Mouse (Mus musculus): ENCODE measurements around the gene Cep78. TPM values are rescaled to one million over a fixed set of nuclear protein-coding genes. Genes with fewer than 3 reads are reported as not detected.
"Not testable (repeated sequence)": the region's sequence is repeated elsewhere in the genome, so short reads cannot be mapped to it uniquely, and the experiment has no call there.

Cep78 gene
- 25.4 and 27.4 TPM in 2 replicates for polyA plus RNA-seq (2015; fragmentation: Nextera tagmentation; extraction: Ambion mirVana)

- under 1% methylated on average over 85 of the region's 88 CpGs for WGBS
- H3K9me3 ChIP-seq (ENCODE audit: low read length) = no peaks in the 10 kb centered on the region
- peak within 1 kb of the TSS; percentile 79 for H3K4me3 ChIP-seq (ENCODE audit: low read length)
Observed at GRCm38 (mm10) chr19:15984449-15985171, at the start of gene Cep78. Cep78 (minus strand) TSS chr19:15984989.

GRCm38 (mm10) chr19:16031276-16031675, 46.5 kb upstream of the Cep78 start:
- Histone ChIP-seq H3K4me1 (ENCODE audit: insufficient read depth, low read length) (no peaks in the 10 kb centered on the region), H3K27ac (ENCODE audit: low read length) (no peak overlapping the region), H3K27me3 (ENCODE audit: insufficient read depth, low read length) (no peaks in the 10 kb centered on the region), H3K4me2 (replicated peaks; ENCODE audit: low read depth, low read length) (no peak overlapping the region), H3K9ac (replicated peaks; ENCODE audit: low read length) (no peak overlapping the region), H3K4me3 (ENCODE audit: low read length) (no peak overlapping the region), H3K36me3 (ENCODE audit: insufficient read depth, low read length) (no peaks in the 10 kb centered on the region), H3K9me3 (ENCODE audit: low read length) (no peaks in the 10 kb centered on the region)
- WGBS = 90% methylated on average over 4 of the region's 4 CpGs
- no peak for ATAC-seq (ENCODE audit: low FRiP score, low TSS enrichment)

More at GRCm38 (mm10) chr19:15984449-15985171, at the start of gene Cep78:
- ATAC-seq (ENCODE audit: low FRiP score, low TSS enrichment) = peak; percentile 92
- Histone ChIP-seq H3K36me3 (ENCODE audit: insufficient read depth, low read length) (no peaks in the 10 kb centered on the region), H3K4me2 (replicated peaks; ENCODE audit: low read depth, low read length) (peak within 1 kb of the TSS; percentile 90), H3K9ac (replicated peaks; ENCODE audit: low read length) (peak within 1 kb of the TSS; percentile 88), H3K27me3 (ENCODE audit: insufficient read depth, low read length) (no peaks in the 10 kb centered on the region), H3K27ac (ENCODE audit: low read length) (peak within 1 kb of the TSS; percentile 84), H3K4me1 (ENCODE audit: insufficient read depth, low read length) (peaks cover 17% of the 10 kb centered on the region)

- WGBS = 25% methylated on average over 7 of the region's 9 CpGs
- not testable (repeated sequence) for H3K27ac ChIP-seq (ENCODE audit: low read length); H3K36me3 ChIP-seq (ENCODE audit: insufficient read depth, low read length); H3K9me3 ChIP-seq (ENCODE audit: low read length); H3K27me3 ChIP-seq (ENCODE audit: insufficient read depth, low read length); H3K4me1 ChIP-seq (ENCODE audit: insufficient read depth, low read length)
- ATAC-seq (ENCODE audit: low FRiP score, low TSS enrichment) = peak; percentile 65; the same call in 1 of the 2 replicates
- H3K4me2 ChIP-seq (replicated peaks; ENCODE audit: low read depth, low read length) = peak overlapping the region; percentile 53
- H3K4me3 ChIP-seq (ENCODE audit: low read length) = peak overlapping the region; percentile 40
- peak overlapping the region; percentile 18; the same call in 1 of the 2 replicates for H3K9ac ChIP-seq (replicated peaks; ENCODE audit: low read length)
Observed at GRCm38 (mm10) chr19:16029253-16029771, 44.5 kb upstream of the Cep78 start.

GRCm38 (mm10) chr19:16028746-16029252, 44.0 kb upstream of the Cep78 start:
- peak overlapping the region; percentile 40 for H3K4me3 ChIP-seq (ENCODE audit: low read length)
- no peaks in the 10 kb centered on the region for H3K27me3 ChIP-seq (ENCODE audit: insufficient read depth, low read length)
- H3K4me2 ChIP-seq (replicated peaks; ENCODE audit: low read depth, low read length) = peak overlapping the region; percentile 53
- H3K4me1 ChIP-seq (ENCODE audit: insufficient read depth, low read length) = no peaks in the 10 kb centered on the region
- WGBS = 37% methylated on average over 5 of the region's 5 CpGs
- H3K27ac ChIP-seq (ENCODE audit: low read length) = no peak overlapping the region
- peak; percentile 23; the same call in 1 of the 2 replicates for ATAC-seq (ENCODE audit: low FRiP score, low TSS enrichment)
- H3K9me3 ChIP-seq (ENCODE audit: low read length) = no peaks in the 10 kb centered on the region
- peak overlapping the region; percentile 18; the same call in 1 of the 2 replicates for H3K9ac ChIP-seq (replicated peaks; ENCODE audit: low read length)
- no peaks in the 10 kb centered on the region for H3K36me3 ChIP-seq (ENCODE audit: insufficient read depth, low read length)

GRCm38 (mm10) chr19:16027876-16028670, 43.3 kb upstream of the Cep78 start:
- no peaks in the 10 kb centered on the region for H3K27me3 ChIP-seq (ENCODE audit: insufficient read depth, low read length)
- 66% methylated on average over 15 of the region's 15 CpGs for WGBS
- H3K27ac ChIP-seq (ENCODE audit: low read length) = no peak overlapping the region
- no peak for ATAC-seq (ENCODE audit: low FRiP score, low TSS enrichment)
- H3K9ac ChIP-seq (replicated peaks; ENCODE audit: low read length) = no peak overlapping the region
- H3K4me2 ChIP-seq (replicated peaks; ENCODE audit: low read depth, low read length) = no peak overlapping the region
- no peaks in the 10 kb centered on the region for H3K4me1 ChIP-seq (ENCODE audit: insufficient read depth, low read length)
- no peak overlapping the region for H3K4me3 ChIP-seq (ENCODE audit: low read length)
- no peaks in the 10 kb centered on the region for H3K36me3 ChIP-seq (ENCODE audit: insufficient read depth, low read length)
- H3K9me3 ChIP-seq (ENCODE audit: low read length) = no peaks in the 10 kb centered on the region

GRCm38 (mm10) chr19:16026276-16026675, 41.5 kb upstream of the Cep78 start:
- H3K4me3 ChIP-seq (ENCODE audit: low read length) = no peak overlapping the region
- H3K9me3 ChIP-seq (ENCODE audit: low read length) = no peaks in the 10 kb centered on the region
- H3K36me3 ChIP-seq (ENCODE audit: insufficient read depth, low read length) = no peaks in the 10 kb centered on the region
- H3K4me1 ChIP-seq (ENCODE audit: insufficient read depth, low read length) = peaks cover 4% of the 10 kb centered on the region; the same call in 1 of the 2 replicates
- H3K27me3 ChIP-seq (ENCODE audit: insufficient read depth, low read length) = no peaks in the 10 kb centered on the region
- H3K4me2 ChIP-seq (replicated peaks; ENCODE audit: low read depth, low read length) = no peak overlapping the region
- H3K9ac ChIP-seq (replicated peaks; ENCODE audit: low read length) = no peak overlapping the region
- H3K27ac ChIP-seq (ENCODE audit: low read length) = no peak overlapping the region
- ATAC-seq (ENCODE audit: low FRiP score, low TSS enrichment) = no peak
- WGBS = 95% methylated on average over 5 of the region's 5 CpGs

- Histone ChIP-seq H3K4me1 (ENCODE audit: insufficient read depth, low read length) (peaks cover 4% of the 10 kb centered on the region; the same call in 1 of the 2 replicates), H3K27ac (ENCODE audit: low read length) (0 out of 2 replicates have a peak overlapping the region, but pooled peaks have one; percentile 4), H3K9ac (replicated peaks; ENCODE audit: low read length) (no peak overlapping the region), H3K36me3 (ENCODE audit: insufficient read depth, low read length) (no peaks in the 10 kb centered on the region), H3K4me2 (replicated peaks; ENCODE audit: low read depth, low read length) (peak overlapping the region; percentile 36), H3K9me3 (ENCODE audit: low read length) (no peaks in the 10 kb centered on the region), H3K27me3 (ENCODE audit: insufficient read depth, low read length) (no peaks in the 10 kb centered on the region), H3K4me3 (ENCODE audit: low read length) (peak overlapping the region; percentile 12; the same call in 1 of the 2 replicates)
- 32% methylated on average over 10 of the region's 10 CpGs for WGBS
- peak; percentile 77 for ATAC-seq (ENCODE audit: low FRiP score, low TSS enrichment)
Observed at GRCm38 (mm10) chr19:16022178-16022577, 37.4 kb upstream of the Cep78 start.

- Histone ChIP-seq H3K4me3 (ENCODE audit: low read length) (no peak overlapping the region), H3K9ac (replicated peaks; ENCODE audit: low read length) (no peak overlapping the region), H3K4me2 (replicated peaks; ENCODE audit: low read depth, low read length) (no peak overlapping the region), H3K27me3 (ENCODE audit: insufficient read depth, low read length) (no peaks in the 10 kb centered on the region), H3K9me3 (ENCODE audit: low read length) (no peaks in the 10 kb centered on the region), H3K36me3 (ENCODE audit: insufficient read depth, low read length) (no peaks in the 10 kb centered on the region), H3K4me1 (ENCODE audit: insufficient read depth, low read length) (no peaks in the 10 kb centered on the region), H3K27ac (ENCODE audit: low read length) (no peak overlapping the region)
- no peak for ATAC-seq (ENCODE audit: low FRiP score, low TSS enrichment)
- 56% methylated on average over 1 of the region's 1 CpGs for WGBS
Observed at GRCm38 (mm10) chr19:16016171-16016570, 31.4 kb upstream of the Cep78 start.

GRCm38 (mm10) chr19:16015191-16015968, 30.6 kb upstream of the Cep78 start:
- Histone ChIP-seq H3K27me3 (ENCODE audit: insufficient read depth, low read length) (no peaks in the 10 kb centered on the region), H3K36me3 (ENCODE audit: insufficient read depth, low read length) (no peaks in the 10 kb centered on the region), H3K9ac (replicated peaks; ENCODE audit: low read length) (no peak overlapping the region), H3K4me3 (ENCODE audit: low read length) (no peak overlapping the region), H3K9me3 (ENCODE audit: low read length) (no peaks in the 10 kb centered on the region), H3K27ac (ENCODE audit: low read length) (0 out of 2 replicates have a peak overlapping the region, but pooled peaks have one; percentile 29), H3K4me2 (replicated peaks; ENCODE audit: low read depth, low read length) (no peak overlapping the region), H3K4me1 (ENCODE audit: insufficient read depth, low read length) (no peaks in the 10 kb centered on the region)
- WGBS = 66% methylated on average over 10 of the region's 10 CpGs
- ATAC-seq (ENCODE audit: low FRiP score, low TSS enrichment) = no peak
